Mouse (Mus musculus) B cell, adult 2 months (primary cell): ENCODE data around the gene Rcc1.

Experiments
- DNase-seq, 2 experiments: peaks; one replicate each; pipeline ENCODE4 v3.0.0; 2022

Gene Rcc1

GRCm38 (mm10) chr4:132353481-132353885, at the start of gene Rcc1:
Gene Rcc1, minus strand, starts transcription at chr4:132353605.
- DNase-seq, result peak; percentile 90 to 91

- no peak for DNase-seq
Measured at GRCm38 (mm10) chr4:132401016-132401415, 47.6 kb upstream of the Rcc1 start.

- DNase-seq, result no peak
Measured at GRCm38 (mm10) chr4:132398863-132399262, 45.5 kb upstream of the Rcc1 start.

- no peak for DNase-seq
Measured at GRCm38 (mm10) chr4:132398045-132398774, 44.8 kb upstream of the Rcc1 start.

- DNase-seq, result no peak
Measured at GRCm38 (mm10) chr4:132397120-132397519, 43.7 kb upstream of the Rcc1 start.

- no peak for DNase-seq
Measured at GRCm38 (mm10) chr4:132396251-132396650, 42.8 kb upstream of the Rcc1 start.

- DNase-seq, result no peak
Measured at GRCm38 (mm10) chr4:132391063-132391740, 37.8 kb upstream of the Rcc1 start.

- no peak for DNase-seq
Measured at GRCm38 (mm10) chr4:132389302-132389701, 35.9 kb upstream of the Rcc1 start.

GRCm38 (mm10) chr4:132387617-132388016, 34.2 kb upstream of the Rcc1 start:
- no peak for DNase-seq

- no peak for DNase-seq
Measured at GRCm38 (mm10) chr4:132386846-132387245, 33.4 kb upstream of the Rcc1 start.

- no peak for DNase-seq
Measured at GRCm38 (mm10) chr4:132385771-132386410, 32.5 kb upstream of the Rcc1 start.

- no peak for DNase-seq
Measured at GRCm38 (mm10) chr4:132383455-132383854, 30.1 kb upstream of the Rcc1 start.

GRCm38 (mm10) chr4:132382296-132382695, 28.9 kb upstream of the Rcc1 start:
- no peak for DNase-seq

GRCm38 (mm10) chr4:132380965-132381616, 27.7 kb upstream of the Rcc1 start:
- DNase-seq, result no peak

GRCm38 (mm10) chr4:132373820-132374219, 20.4 kb upstream of the Rcc1 start:
- DNase-seq, result no peak

GRCm38 (mm10) chr4:132369953-132370750, 16.7 kb upstream of the Rcc1 start:
- no peak for DNase-seq

- no peak for DNase-seq
Measured at GRCm38 (mm10) chr4:132367480-132368201, 14.2 kb upstream of the Rcc1 start.

- no peak for DNase-seq
Measured at GRCm38 (mm10) chr4:132365450-132366060, 12.2 kb upstream of the Rcc1 start.

GRCm38 (mm10) chr4:132363487-132363886, 10.1 kb upstream of the Rcc1 start:
- DNase-seq, result no peak

- DNase-seq, result no peak
Measured at GRCm38 (mm10) chr4:132359510-132359909, 6.1 kb upstream of the Rcc1 start.

GRCm38 (mm10) chr4:132356170-132356569, 2.8 kb upstream of the Rcc1 start:
- peak; percentile 56 to 58 for DNase-seq
